Mouse (Mus musculus): ENCODE results near the gene Phactr1. TPM values are rescaled to one million over a fixed set of nuclear protein-coding genes. Genes with fewer than 3 reads are reported as not detected.

The Phactr1 gene
- polyA plus RNA-seq, 1 experiment from 2014 or later = 6.0 TPM

DNA sequence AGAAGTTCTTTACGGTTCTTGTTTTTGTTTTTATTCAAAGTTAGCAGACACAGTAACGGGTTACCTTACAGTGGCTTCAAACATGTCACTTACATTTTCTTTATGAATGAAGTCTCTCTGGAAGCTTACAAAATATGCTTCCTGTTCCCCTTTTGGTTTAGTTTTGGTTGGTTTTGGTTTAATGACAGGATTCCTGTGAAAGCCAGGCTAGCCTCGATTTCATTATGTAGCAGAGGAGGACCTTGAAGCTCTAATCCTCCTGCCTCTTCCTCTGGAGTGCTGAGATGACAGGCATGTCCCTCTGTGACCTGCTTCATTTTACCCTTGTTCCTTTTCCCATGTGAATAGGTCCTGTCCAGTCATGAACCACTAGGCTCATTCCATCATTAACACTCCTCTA, 432.3 kb downstream of the Phactr1 start:
- Histone ChIP-seq H3K27me3 (replicated peaks; ENCODE audit: control insufficient read depth, insufficient read depth, low read length) (no peaks in the 10 kb centered on the region), H3K36me3 (ENCODE audit: control insufficient read depth, insufficient read depth, low read length) (no peaks in the 10 kb centered on the region), H3K4me1 (ENCODE audit: control insufficient read depth, insufficient read depth, low read length) (no peaks in the 10 kb centered on the region), H3K9me3 (ENCODE audit: control insufficient read depth, low read length) (no peaks in the 10 kb centered on the region), H3K4me2 (ENCODE audit: low read depth, low read length) (no peak overlapping the region), H3K27ac (ENCODE audit: low read length) (no peak overlapping the region), H3K9ac (ENCODE audit: low read depth, low read length) (no peak overlapping the region), H3K4me3 (ENCODE audit: low read length) (no peak overlapping the region)
- no peak for ATAC-seq
- 77% methylated on average over 3 of the region's 3 CpGs for WGBS

DNA sequence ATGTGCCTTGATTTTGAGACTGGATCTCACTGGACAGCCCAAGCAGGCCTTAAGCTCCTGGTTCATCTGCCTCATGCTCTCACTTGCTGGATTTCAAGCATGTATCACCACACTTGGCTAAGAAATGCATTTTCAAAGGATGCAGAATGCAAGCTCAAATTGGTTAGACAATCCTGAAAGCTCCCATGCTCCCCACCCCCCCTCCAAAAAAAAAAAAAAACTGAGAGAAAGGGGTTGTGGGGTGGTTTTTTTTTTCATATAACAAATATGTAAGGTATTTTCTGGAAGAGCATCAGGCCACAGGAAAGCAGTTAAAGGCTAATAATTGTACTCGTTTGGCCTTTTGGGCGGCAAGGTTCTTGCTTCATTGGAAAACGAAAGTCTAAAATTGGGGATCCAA, 432.7 kb downstream of the Phactr1 start:
- Histone ChIP-seq H3K27me3 (replicated peaks; ENCODE audit: control insufficient read depth, insufficient read depth, low read length) (no peaks in the 10 kb centered on the region), H3K4me3 (ENCODE audit: low read length) (no peak overlapping the region), H3K9ac (ENCODE audit: low read depth, low read length) (no peak overlapping the region), H3K27ac (ENCODE audit: low read length) (no peak overlapping the region), H3K36me3 (ENCODE audit: control insufficient read depth, insufficient read depth, low read length) (no peaks in the 10 kb centered on the region), H3K4me2 (ENCODE audit: low read depth, low read length) (no peak overlapping the region), H3K4me1 (ENCODE audit: control insufficient read depth, insufficient read depth, low read length) (no peaks in the 10 kb centered on the region), H3K9me3 (ENCODE audit: control insufficient read depth, low read length) (no peaks in the 10 kb centered on the region)
- WGBS = 94% methylated on average over 3 of the region's 3 CpGs
- no peak for ATAC-seq

DNA sequence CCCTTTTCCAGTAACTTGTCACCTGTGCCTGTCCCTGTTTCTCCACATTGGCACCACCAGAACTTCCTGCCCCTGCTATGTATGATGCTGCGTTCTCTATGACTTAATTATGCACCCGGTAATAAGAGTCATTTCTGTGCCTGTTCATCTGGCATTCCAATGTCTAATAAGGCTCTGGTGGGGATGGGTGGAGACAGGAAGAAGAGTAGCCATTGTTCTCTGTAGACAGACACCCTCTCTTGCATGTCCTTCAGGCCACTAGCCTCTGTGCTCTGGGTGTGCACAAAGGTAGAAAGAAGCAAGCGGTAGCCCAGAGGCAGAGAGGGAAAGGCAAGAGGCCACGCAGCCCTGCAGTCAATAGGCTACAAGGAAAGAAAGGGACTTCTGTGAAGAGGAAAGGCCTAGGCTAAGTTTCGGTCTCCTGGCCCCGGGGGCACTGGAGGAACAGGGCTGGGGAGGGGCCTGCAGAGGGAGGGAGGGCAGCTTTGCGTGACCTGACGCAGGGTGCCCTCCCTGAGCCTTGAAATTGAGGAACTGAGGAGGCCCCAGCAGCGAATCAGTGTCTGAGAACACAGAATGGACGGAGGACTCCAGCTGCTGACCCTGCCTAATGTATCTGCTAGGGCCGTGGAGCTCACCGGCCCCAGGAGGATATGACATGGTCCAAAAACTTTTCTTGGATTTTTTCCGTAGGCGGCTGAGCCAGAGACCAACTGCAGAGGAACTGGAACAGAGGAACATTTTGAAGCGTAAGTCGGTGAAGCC, 442.1 kb downstream of the Phactr1 start:
- H3K9ac ChIP-seq (ENCODE audit: low read depth, low read length) = no peak overlapping the region
- H3K9me3 ChIP-seq (ENCODE audit: control insufficient read depth, low read length) = no peaks in the 10 kb centered on the region
- H3K27ac ChIP-seq (ENCODE audit: low read length) = no peak overlapping the region
- no peak for ATAC-seq
- H3K4me3 ChIP-seq (ENCODE audit: low read length) = no peak overlapping the region
- no peaks in the 10 kb centered on the region for H3K27me3 ChIP-seq (replicated peaks; ENCODE audit: control insufficient read depth, insufficient read depth, low read length)
- no peaks in the 10 kb centered on the region for H3K36me3 ChIP-seq (ENCODE audit: control insufficient read depth, insufficient read depth, low read length)
- 0 out of 2 replicates have a peak, but pooled peaks cover 2% of the 10 kb centered on the region for H3K4me1 ChIP-seq (ENCODE audit: control insufficient read depth, insufficient read depth, low read length)
- no peak overlapping the region for H3K4me2 ChIP-seq (ENCODE audit: low read depth, low read length)
- 70% methylated on average over 16 of the region's 16 CpGs for WGBS

DNA sequence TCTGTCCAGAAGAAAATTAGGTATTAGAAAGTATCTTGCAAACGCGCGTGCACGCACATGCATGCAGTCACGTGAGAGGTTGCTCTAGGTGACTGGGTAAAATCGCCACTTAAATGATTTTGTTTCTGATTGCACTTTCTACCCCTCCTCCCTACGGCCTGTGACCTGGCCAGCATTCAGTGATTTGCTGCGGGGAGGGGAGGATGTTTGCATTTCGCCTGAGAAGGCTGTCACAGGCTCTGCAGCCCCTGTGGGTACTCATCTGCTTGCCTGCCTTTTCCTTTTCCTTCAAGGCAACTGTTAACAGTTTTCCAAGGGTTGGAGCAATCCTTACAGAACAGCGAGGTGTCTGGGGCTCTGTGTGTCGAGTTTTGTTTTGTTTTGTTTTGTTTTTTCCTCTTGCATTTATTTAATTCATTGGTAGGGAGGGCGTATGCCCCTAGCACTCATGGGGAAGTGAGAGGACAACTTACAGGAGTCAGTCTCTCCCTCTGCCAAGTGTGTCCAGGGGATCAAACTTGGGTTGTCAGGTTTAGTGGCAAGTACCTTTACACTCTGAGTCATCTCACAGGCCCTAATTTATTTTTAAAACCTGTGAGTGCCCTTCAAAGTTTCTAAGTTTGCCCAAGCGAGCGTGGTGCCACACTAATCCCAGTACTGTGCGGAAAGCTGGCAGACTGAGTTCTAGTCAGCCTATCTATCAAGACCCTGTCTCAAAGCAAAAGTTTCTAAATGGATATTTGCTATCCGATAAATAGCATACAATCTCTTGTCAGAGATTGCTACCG, 443.7 kb downstream of the Phactr1 start:
- no peak for ATAC-seq
- Histone ChIP-seq H3K9me3 (ENCODE audit: control insufficient read depth, low read length) (no peaks in the 10 kb centered on the region), H3K9ac (ENCODE audit: low read depth, low read length) (no peak overlapping the region), H3K4me1 (ENCODE audit: control insufficient read depth, insufficient read depth, low read length) (0 out of 2 replicates have a peak, but pooled peaks cover 2% of the 10 kb centered on the region), H3K27me3 (replicated peaks; ENCODE audit: control insufficient read depth, insufficient read depth, low read length) (no peaks in the 10 kb centered on the region), H3K4me3 (ENCODE audit: low read length) (no peak overlapping the region), H3K4me2 (ENCODE audit: low read depth, low read length) (no peak overlapping the region), H3K27ac (ENCODE audit: low read length) (no peak overlapping the region), H3K36me3 (ENCODE audit: control insufficient read depth, insufficient read depth, low read length) (no peaks in the 10 kb centered on the region)
- 43% methylated on average over 17 of the region's 17 CpGs for WGBS

DNA sequence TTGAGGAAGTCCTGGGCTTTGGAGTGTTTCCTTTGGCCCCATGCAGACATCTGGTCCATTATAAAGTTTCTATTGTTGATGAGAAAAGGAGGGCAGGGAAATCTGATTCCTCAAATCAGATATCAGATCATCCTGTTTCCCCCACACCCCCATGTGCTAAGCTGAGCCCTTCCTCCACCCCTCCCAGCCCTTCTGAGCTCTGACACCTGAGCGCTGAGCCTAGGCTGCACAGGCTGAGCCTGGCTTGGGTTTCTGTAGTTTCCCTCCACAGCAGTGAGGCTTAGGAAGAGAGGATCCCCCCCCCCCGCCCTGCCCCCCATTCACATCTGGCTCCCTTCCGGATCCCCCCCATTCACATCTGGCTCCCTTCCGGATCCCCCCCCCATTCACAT, 444.3 kb downstream of the Phactr1 start:
- WGBS = 39% methylated on average over 4 of the region's 4 CpGs
- ATAC-seq = no peak
- Histone ChIP-seq H3K4me1 (ENCODE audit: control insufficient read depth, insufficient read depth, low read length) (0 out of 2 replicates have a peak, but pooled peaks cover 2% of the 10 kb centered on the region), H3K4me2 (ENCODE audit: low read depth, low read length) (no peak overlapping the region), H3K4me3 (ENCODE audit: low read length) (no peak overlapping the region), H3K36me3 (ENCODE audit: control insufficient read depth, insufficient read depth, low read length) (no peaks in the 10 kb centered on the region), H3K27me3 (replicated peaks; ENCODE audit: control insufficient read depth, insufficient read depth, low read length) (no peaks in the 10 kb centered on the region), H3K9ac (ENCODE audit: low read depth, low read length) (no peak overlapping the region), H3K9me3 (ENCODE audit: control insufficient read depth, low read length) (no peaks in the 10 kb centered on the region), H3K27ac (ENCODE audit: low read length) (no peak overlapping the region)

DNA sequence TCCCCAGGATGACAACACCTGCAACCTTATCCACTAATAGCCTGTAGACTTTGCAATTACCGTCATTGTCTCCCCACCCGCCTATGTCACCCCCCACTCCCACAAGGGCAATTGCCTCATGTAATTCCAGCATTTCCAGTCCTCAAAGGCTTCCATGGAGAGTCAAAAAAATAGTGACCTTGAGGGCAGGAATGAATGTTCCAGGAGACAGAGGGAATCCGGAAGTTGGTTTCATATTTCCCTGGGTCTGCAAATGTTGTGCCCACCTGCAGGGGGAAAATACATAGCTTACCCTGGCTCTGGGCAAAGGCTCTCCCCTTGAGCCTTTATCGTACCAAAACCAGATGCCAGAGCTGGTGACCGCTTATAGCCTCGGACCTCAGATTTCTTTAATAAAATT, 449.7 kb downstream of the Phactr1 start:
- no peaks in the 10 kb centered on the region for H3K36me3 ChIP-seq (ENCODE audit: control insufficient read depth, insufficient read depth, low read length)
- no peaks in the 10 kb centered on the region for H3K9me3 ChIP-seq (ENCODE audit: control insufficient read depth, low read length)
- no peak overlapping the region for H3K9ac ChIP-seq (ENCODE audit: low read depth, low read length)
- peaks cover 9% of the 10 kb centered on the region for H3K4me1 ChIP-seq (ENCODE audit: control insufficient read depth, insufficient read depth, low read length)
- ATAC-seq = no peak
- no peak overlapping the region for H3K4me3 ChIP-seq (ENCODE audit: low read length)
- 74% methylated on average over 6 of the region's 6 CpGs for WGBS
- H3K4me2 ChIP-seq (ENCODE audit: low read depth, low read length) = no peak overlapping the region
- no peak overlapping the region for H3K27ac ChIP-seq (ENCODE audit: low read length)
- no peaks in the 10 kb centered on the region for H3K27me3 ChIP-seq (replicated peaks; ENCODE audit: control insufficient read depth, insufficient read depth, low read length)

DNA sequence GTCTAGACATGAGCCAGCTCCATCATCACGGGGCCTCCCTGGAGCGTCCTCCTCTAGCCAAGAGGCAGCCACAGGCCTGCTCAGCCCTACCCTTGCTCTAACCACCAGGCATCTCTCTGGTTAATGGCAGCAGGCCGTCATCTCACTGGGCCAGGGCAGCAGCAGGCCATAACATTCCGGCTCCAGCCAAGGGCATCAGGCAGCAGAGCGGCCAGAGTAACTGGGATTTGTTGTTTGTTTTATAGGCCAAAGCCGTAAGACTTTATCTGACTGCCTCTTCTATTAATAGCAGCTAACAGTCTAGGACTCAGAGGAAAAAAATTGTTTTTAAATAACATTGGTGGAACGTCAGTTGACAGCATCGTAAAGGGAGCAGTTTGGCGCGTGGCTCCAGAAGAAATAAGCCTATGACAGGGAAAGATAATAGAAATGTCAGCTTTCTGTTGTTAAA, 451.3 kb downstream of the Phactr1 start:
- Histone ChIP-seq H3K4me1 (ENCODE audit: control insufficient read depth, insufficient read depth, low read length) (peaks cover 9% of the 10 kb centered on the region), H3K9ac (ENCODE audit: low read depth, low read length) (no peak overlapping the region), H3K9me3 (ENCODE audit: control insufficient read depth, low read length) (no peaks in the 10 kb centered on the region), H3K27ac (ENCODE audit: low read length) (0 out of 2 replicates have a peak overlapping the region, but pooled peaks have one; percentile 9), H3K4me2 (ENCODE audit: low read depth, low read length) (no peak overlapping the region), H3K27me3 (replicated peaks; ENCODE audit: control insufficient read depth, insufficient read depth, low read length) (no peaks in the 10 kb centered on the region), H3K36me3 (ENCODE audit: control insufficient read depth, insufficient read depth, low read length) (no peaks in the 10 kb centered on the region), H3K4me3 (ENCODE audit: low read length) (no peak overlapping the region)
- WGBS = 52% methylated on average over 10 of the region's 10 CpGs
- ATAC-seq = no peak

DNA sequence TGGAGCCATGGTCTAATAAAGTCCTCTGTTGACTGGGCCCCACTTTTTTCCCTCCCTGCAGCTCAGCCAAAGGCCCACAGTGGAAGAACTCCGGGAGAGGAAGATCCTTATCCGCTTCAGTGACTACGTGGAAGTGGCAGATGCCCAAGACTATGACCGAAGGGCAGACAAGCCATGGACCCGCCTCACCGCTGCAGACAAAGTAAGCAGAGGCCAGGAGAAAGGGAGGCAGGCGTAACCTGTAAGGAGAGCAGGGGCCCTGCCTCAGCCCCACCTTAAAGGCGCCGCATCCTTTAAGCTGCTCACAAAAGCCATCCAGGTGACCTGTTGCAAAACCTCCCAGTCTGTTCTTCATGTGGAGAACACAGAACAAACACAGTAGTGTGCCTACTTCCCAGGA, 452.4 kb downstream of the Phactr1 start:
- Histone ChIP-seq H3K9me3 (ENCODE audit: control insufficient read depth, low read length) (no peaks in the 10 kb centered on the region), H3K36me3 (ENCODE audit: control insufficient read depth, insufficient read depth, low read length) (no peaks in the 10 kb centered on the region), H3K27me3 (replicated peaks; ENCODE audit: control insufficient read depth, insufficient read depth, low read length) (no peaks in the 10 kb centered on the region), H3K9ac (ENCODE audit: low read depth, low read length) (no peak overlapping the region), H3K4me3 (ENCODE audit: low read length) (no peak overlapping the region), H3K4me1 (ENCODE audit: control insufficient read depth, insufficient read depth, low read length) (peaks cover 9% of the 10 kb centered on the region), H3K4me2 (ENCODE audit: low read depth, low read length) (no peak overlapping the region), H3K27ac (ENCODE audit: low read length) (no peak overlapping the region)
- WGBS = 67% methylated on average over 9 of the region's 9 CpGs
- peak; percentile 58; the same call in 1 of the 2 replicates for ATAC-seq

DNA sequence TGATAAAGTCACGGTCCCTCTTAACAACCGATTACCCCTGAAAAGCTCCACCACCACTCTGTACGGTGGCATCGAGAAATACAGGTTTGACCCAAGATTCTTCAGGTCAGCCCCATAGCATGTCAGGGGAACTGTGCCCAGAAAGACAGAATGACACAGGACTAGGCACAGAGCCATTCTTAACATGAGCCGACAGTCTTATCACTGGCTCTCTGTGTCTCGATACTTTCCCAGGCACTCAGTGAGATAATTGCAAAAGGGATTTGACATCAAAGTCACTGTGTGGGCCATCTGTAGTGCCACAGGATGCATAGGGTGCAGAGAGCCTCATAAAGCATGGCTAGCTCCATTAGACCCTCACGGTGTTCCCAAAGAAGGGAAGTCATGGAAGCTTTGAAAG, 453.0 kb downstream of the Phactr1 start:
- WGBS = 72% methylated on average over 7 of the region's 7 CpGs

More for the DNA sequence above, 453.0 kb downstream of the Phactr1 start:
- Histone ChIP-seq H3K4me3 (ENCODE audit: low read length) (no peak overlapping the region), H3K27me3 (replicated peaks; ENCODE audit: control insufficient read depth, insufficient read depth, low read length) (no peaks in the 10 kb centered on the region), H3K27ac (ENCODE audit: low read length) (no peak overlapping the region), H3K4me2 (ENCODE audit: low read depth, low read length) (no peak overlapping the region), H3K4me1 (ENCODE audit: control insufficient read depth, insufficient read depth, low read length) (peaks cover 9% of the 10 kb centered on the region), H3K9me3 (ENCODE audit: control insufficient read depth, low read length) (no peaks in the 10 kb centered on the region), H3K9ac (ENCODE audit: low read depth, low read length) (no peak overlapping the region), H3K36me3 (ENCODE audit: control insufficient read depth, insufficient read depth, low read length) (no peaks in the 10 kb centered on the region)
- no peak for ATAC-seq
